Mouse (Mus musculus): ENCODE measurements around the gene Lingo2. TPM values are rescaled to one million over a fixed set of nuclear protein-coding genes. Genes with fewer than 3 reads are reported as not detected.

The Lingo2 gene
- total RNA-seq, 2 experiments from 2014 or later, result 47.0 to 61.3 TPM

GRCm38 (mm10) chr4:36566544-36566943, 385.0 kb downstream of the Lingo2 start:
- no peak for DNase-seq (ENCODE audit: low spot score in 2 of 2)

- DNase-seq (ENCODE audit: low spot score in 2 of 2), result no peak
Measured at GRCm38 (mm10) chr4:36560997-36561396, 390.6 kb downstream of the Lingo2 start.

GRCm38 (mm10) chr4:36540664-36541360, 410.7 kb downstream of the Lingo2 start:
- no peak for DNase-seq (ENCODE audit: low spot score in 2 of 2)

DNA sequence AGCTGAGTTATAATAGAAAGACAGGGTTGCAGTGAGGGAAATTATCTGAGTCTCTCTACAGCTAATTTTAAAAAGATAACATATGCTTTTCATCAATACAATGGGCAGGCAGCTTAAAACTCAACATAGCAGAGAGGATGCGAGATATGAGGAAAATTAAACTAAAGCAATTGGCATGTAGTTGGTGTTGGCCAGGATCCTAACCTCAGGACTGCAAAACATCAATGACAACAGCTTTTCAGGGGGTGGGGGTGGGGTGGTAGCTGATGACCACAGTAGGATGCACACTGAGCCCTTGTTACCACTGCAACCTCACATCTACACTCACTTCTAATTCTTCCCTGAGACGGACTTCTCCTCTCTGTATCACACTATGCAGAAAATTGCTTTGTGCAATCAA, 417.7 kb downstream of the Lingo2 start:
- DNase-seq (ENCODE audit: low spot score in 2 of 2), result no peak

DNA sequence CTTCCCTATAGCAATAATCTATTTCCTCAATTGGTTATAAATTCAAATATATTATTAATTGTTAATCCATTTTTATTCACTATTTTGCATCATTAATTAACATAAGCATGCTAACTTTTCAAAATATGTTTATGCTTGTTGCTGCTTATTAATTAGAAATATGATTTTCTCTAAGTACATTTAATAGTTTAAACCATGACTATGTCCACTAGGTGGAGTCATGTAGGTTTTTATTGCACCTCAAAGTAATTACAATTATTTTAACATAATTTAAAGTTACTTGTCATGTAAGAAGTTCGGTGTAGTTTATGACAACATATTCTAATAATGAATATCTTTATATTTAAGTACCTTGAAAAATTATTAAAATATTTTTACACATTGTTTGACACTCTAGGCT, 461.3 kb downstream of the Lingo2 start:
- DNase-seq (ENCODE audit: low spot score in 2 of 2), result no peak

DNA sequence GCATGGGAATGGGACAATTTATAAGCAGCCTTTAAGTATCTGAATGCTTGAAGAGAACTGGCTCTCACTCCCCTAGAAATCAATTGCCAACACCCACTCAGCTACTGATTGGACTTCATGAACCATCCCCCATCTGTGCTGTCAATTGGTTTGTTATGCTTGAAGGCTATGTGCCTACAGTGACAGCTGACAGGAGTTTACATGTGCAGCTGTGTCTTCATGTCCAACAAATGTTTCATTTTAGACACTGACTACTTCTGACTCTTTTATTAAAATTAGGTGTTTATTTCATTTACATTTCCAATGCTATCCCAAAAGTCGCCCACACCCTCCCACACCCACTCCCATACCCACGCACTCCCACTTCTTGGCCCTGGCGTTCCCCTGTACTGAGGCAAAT, 516.3 kb downstream of the Lingo2 start:
- peak; percentile 22 to 35 for DNase-seq (ENCODE audit: low spot score in 2 of 2)

- no peak for DNase-seq (ENCODE audit: low spot score in 2 of 2)
Measured at GRCm38 (mm10) chr4:36426192-36426591, 525.4 kb downstream of the Lingo2 start.

GRCm38 (mm10) chr4:36407350-36407749, 544.2 kb downstream of the Lingo2 start:
- DNase-seq (ENCODE audit: low spot score in 2 of 2), result no peak

- DNase-seq (ENCODE audit: low spot score in 2 of 2), result no peak
Measured at GRCm38 (mm10) chr4:36368925-36369324, 582.6 kb downstream of the Lingo2 start.

GRCm38 (mm10) chr4:36354401-36354800, 597.1 kb downstream of the Lingo2 start:
- no peak for DNase-seq (ENCODE audit: low spot score in 2 of 2)

- no peak for DNase-seq (ENCODE audit: low spot score in 2 of 2)
Measured at GRCm38 (mm10) chr4:36331741-36332140, 619.8 kb downstream of the Lingo2 start.

DNA sequence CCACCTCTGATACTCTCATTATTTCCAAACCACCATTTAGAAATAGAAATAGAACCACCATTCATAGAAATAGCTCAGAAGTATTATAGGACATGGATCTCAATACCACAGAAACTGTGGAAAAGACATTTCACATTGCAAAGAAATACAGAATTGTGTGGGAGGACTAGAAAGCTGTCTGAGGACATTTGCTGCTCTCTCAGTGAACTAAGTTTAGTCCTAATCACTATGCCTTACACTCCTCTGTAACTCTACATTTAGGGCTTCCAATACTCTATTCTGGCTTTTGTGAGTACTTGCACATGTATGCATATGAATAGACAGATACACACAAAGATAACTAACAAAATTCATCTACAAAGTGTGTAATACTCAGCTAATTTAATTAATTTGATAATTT, 625.9 kb downstream of the Lingo2 start:
- no peak for DNase-seq (ENCODE audit: low spot score in 2 of 2)

GRCm38 (mm10) chr4:36313067-36313466, 638.5 kb downstream of the Lingo2 start:
- DNase-seq (ENCODE audit: low spot score in 2 of 2), result no peak

GRCm38 (mm10) chr4:36311431-36311830, 640.1 kb downstream of the Lingo2 start:
- DNase-seq (ENCODE audit: low spot score in 2 of 2), result no peak

DNA sequence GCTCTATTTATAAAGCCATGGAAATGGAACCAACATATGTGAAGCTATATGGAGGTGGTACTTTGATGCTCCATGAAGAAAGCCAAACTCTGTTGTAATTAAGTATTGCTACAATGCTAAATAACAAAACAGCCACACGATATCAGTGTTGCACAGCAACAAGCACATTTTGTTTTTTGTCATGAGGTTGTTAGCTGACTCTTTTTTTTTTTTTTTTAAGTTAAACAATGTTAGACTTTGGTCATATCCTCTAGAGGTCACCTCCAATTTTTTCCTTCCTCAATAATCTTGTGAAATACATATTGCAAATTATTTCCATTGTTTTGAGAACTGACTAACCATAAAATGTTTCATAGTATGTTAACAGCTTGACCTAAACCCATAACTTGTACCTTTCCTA, 646.3 kb downstream of the Lingo2 start:
- DNase-seq (ENCODE audit: low spot score in 2 of 2), result no peak

DNA sequence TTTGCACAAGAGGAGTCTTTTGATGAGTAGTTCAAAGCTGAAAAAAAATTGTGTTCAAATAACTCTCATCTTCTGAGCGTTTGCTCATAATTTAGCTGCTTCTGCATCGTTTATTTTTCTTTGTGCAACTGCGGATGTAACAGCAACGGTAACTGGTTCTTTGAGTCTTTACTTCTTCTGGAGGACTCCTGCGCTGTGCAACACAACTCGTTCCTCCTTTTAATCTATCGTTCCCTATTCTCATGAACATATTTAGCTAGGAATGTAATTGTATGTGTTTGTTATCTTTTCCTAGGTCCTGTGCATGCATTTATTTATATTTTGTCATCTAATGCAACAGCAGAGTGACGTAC, 661.9 kb downstream of the Lingo2 start:
- no peak for DNase-seq (ENCODE audit: low spot score in 2 of 2)

- peak; percentile 68 to 77 for DNase-seq (ENCODE audit: low spot score in 2 of 2)
Measured at GRCm38 (mm10) chr4:36288813-36289700, 662.5 kb downstream of the Lingo2 start.

- no peak for DNase-seq (ENCODE audit: low spot score in 2 of 2)
Measured at GRCm38 (mm10) chr4:36262436-36263169, 688.9 kb downstream of the Lingo2 start.

DNA sequence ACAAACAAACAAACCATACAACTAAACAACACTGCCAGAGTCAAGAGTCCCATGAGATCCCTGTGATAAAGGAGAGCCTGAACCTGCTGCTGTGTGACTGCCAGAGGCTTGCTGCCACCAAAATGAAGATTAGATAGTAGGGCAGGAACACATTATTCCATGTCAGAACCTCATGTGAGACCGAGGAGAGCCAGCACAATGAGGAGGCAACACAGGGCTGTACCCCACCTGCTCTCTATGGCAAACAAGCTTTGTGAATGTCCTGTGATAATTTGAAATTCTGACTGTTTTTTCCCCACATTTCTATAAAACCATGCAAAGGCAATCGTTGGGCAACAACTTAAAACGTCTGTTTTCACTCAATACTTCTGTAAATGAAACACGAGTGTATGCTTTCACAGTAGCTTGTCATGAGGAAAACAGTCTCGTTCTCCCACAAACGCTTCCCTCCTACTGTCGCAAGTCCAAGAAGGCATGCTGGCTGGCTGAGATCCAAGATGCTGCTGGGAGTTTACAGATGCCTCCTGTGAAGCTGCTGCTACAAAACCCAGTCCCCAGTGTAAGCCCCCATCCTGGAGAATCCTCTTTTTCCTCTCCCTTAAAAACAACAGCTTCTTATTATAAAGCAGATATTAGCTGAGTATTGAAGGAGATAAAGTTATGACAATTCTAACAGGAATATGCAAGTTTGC, 765.2 kb downstream of the Lingo2 start:
- peak; percentile 44 to 61 for DNase-seq (ENCODE audit: low spot score in 2 of 2)

- no peak for DNase-seq (ENCODE audit: low spot score in 2 of 2)
Measured at GRCm38 (mm10) chr4:36183643-36184042, 767.9 kb downstream of the Lingo2 start.

DNA sequence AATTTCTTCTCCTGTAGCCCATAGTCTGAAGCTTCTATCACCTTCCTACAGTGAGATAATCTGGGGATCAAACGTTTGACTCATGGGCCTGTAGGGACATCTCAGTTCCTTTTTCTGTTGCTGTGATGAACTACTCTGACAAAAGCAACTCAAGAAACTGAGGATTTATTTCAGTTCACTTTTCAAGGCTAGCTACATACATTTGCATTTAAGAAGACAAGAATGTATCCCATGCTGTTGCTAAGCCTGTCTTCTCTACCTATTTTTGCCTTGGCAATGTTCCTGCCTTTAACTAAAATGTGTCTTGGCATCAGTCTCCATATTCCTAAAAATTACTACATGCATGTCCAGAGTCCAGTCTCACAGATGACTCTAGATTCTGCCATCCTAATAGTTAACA, 781.4 kb downstream of the Lingo2 start:
- DNase-seq (ENCODE audit: low spot score in 2 of 2), result no peak

Measured in layer of hippocampus, postnatal 10 days (tissue).